Mouse (Mus musculus) liver, embryonic 11.5 days (tissue): Measurements from ENCODE around the gene Il13. TPM values are rescaled to one million over a fixed set of nuclear protein-coding genes. Genes with fewer than 3 reads are reported as not detected.
A peak's percentile ranks its signal among the peaks of the same experiment; 100 is the strongest.

Source experiments
- ATAC-seq: fragments of 200-750 bp; cut with Nextera tagmentation; replicated peaks from 2 replicates; pipeline ENCODE4 v1.8.0; 2017; ENCODE audit warnings: moderate number of reproducible peaks, mild to moderate bottlenecking, moderate TSS enrichment, moderate library complexity; ENCODE audit not compliant: low FRiP score
- DNase-seq: peaks from one replicate; pipeline ENCODE4 v3.0.0-alpha.2; 2017; ENCODE audit warnings: low spot score
- H3K27ac ChIP-seq: fragments of 300-500 bp; sonication (generic); 2 replicates; pipeline ENCODE4 v1.5.1; 2014; ENCODE audit warnings: mild to moderate bottlenecking, low read depth, low read length, control low read depth
- H3K27me3 ChIP-seq: fragments of 300-500 bp; sonication (generic); replicated peaks from 2 replicates; pipeline ENCODE4 v1.6.1; 2014; ENCODE audit warnings: low read length, mixed read lengths; ENCODE audit not compliant: control insufficient read depth, insufficient read depth
- H3K36me3 ChIP-seq: fragments of 300-500 bp; sonication (generic); 2 replicates; pipeline ENCODE4 v1.6.1; 2014; ENCODE audit warnings: mild to moderate bottlenecking, low read length, moderate library complexity, mixed read lengths; ENCODE audit not compliant: control insufficient read depth, insufficient read depth
- H3K4me1 ChIP-seq: fragments of 300-500 bp; sonication (generic); replicated peaks from 2 replicates; pipeline ENCODE4 v1.6.1; 2014; ENCODE audit warnings: low read length, mixed read lengths; ENCODE audit not compliant: control insufficient read depth, insufficient read depth
- H3K4me2 ChIP-seq: fragments of 300-500 bp; sonication (generic); 2 replicates; pipeline ENCODE4 v1.6.1; 2014; ENCODE audit warnings: mild to moderate bottlenecking, control low read depth, moderate library complexity
- H3K4me3 ChIP-seq: fragments of 300-500 bp; sonication (generic); 2 replicates; pipeline ENCODE4 v1.5.1; 2014; ENCODE audit warnings: low read depth, low read length, control low read depth
- H3K9ac ChIP-seq: fragments of 300-500 bp; sonication (generic); 2 replicates; pipeline ENCODE4 v1.6.1; 2014; ENCODE audit warnings: low read depth, low read length, control low read depth
- H3K9me3 ChIP-seq: fragments of 300-500 bp; sonication (generic); 2 replicates; pipeline ENCODE4 v1.6.1; 2016; ENCODE audit warnings: low read length, inconsistent platforms, mixed read lengths; ENCODE audit not compliant: control insufficient read depth
- WGBS: fragments of 180-500 bp; shearing (Covaris S2); extraction: QIAGEN DNeasy Blood & Tissue Kit; methylation state at CpG from one replicate; pipeline ENCODE4 v1.1.7; 2014; 5-methylcytosine and 5-hydroxymethylcytosine counted together
- polyA plus RNA-seq: library from polyadenylated mRNA; unstranded; fragments of >200 nt; fragmentation: Nextera tagmentation; extraction: Ambion mirVana; gene quantifications from 2 replicates; pipeline ENCODE4 v1.2.1, GENCODE M21; 2014

Gene Il13
- polyA plus RNA-seq, 1 experiment from 2014 or later = not detected

DNA sequence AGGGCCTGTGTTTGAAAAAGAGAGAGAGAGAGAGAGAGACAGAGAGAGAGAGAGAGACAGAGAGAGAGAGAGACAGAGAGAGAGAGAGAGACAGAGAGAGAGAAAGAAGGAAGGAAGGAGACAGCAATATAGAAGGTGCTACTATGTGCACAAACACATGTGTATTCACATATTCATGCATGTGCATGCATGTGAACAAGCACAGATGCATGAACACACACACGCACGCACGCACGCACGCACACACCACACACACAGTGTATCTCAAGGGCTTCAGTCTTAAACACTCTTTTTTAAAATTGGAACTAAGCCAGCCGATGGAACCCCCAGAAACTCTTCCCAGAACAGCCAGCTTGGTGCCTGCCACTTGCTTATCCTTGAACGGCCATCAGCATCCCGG lies 18.9 kb downstream of the Il13 start:
- Histone ChIP-seq H3K9me3 (no peaks in the 10 kb centered on the region), H3K4me2 (peak overlapping the region; percentile 54), H3K4me3 (0 out of 2 replicates have a peak overlapping the region, but pooled peaks have one; percentile 7), H3K36me3 (no peaks in the 10 kb centered on the region), H3K4me1 (peaks cover 43% of the 10 kb centered on the region), H3K27ac (peak overlapping the region; percentile 64), H3K27me3 (no peaks in the 10 kb centered on the region), H3K9ac (peak overlapping the region; percentile 48; the same call in 1 of the 2 replicates)
- DNase-seq (no peak), ATAC-seq (no peak)
- WGBS = 88% methylated on average over 8 of the region's 8 CpGs

DNA sequence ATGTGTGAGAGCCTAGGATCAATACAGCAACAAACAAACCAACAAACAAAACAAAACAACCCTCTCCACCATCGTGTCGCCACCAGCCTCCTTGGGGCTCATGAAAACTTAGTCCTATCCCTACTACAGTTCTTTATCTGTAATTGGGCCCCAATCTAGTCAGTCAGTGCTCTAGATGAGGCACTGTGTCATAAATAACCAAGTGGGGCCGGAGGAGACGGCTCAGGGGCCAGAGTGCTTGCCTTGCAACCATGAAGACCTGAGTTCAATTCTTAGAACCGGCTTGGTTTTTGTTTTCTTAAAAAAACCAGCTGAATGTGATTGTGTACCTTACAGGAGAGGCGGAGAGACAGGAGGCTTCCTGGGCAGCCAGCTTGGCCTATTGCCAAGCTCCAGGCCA lies 19.3 kb downstream of the Il13 start:
- peak; percentile 66; the same call in 1 of the 2 replicates for ATAC-seq
- Histone ChIP-seq H3K36me3 (no peaks in the 10 kb centered on the region), H3K27me3 (no peaks in the 10 kb centered on the region), H3K4me1 (peaks cover 43% of the 10 kb centered on the region), H3K4me2 (peak overlapping the region; percentile 54), H3K9me3 (no peaks in the 10 kb centered on the region), H3K9ac (peak overlapping the region; percentile 48), H3K27ac (peak overlapping the region; percentile 64), H3K4me3 (0 out of 2 replicates have a peak overlapping the region, but pooled peaks have one; percentile 7)
- WGBS = 56% methylated on average over 6 of the region's 6 CpGs
- DNase-seq = no peak

DNA sequence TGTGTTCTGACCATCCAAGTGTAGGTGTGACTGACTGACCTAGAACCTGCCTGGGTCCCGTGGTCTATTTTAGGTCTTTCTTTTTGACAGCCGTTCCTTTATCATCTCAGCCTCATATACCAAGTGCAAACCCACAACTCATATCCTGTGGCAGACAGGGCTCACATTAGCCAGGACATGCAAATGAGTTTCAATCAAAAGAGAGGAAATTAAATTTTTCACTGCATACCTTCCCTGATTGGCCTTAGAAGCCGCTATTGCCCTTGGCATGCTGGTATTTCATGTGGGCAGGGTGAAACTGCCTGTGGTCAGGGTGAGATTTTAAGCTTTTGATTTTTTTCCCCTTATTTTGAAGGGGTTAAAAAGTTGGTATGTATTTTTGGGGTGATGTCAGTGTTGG lies 24.8 kb downstream of the Il13 start:
- Histone ChIP-seq H3K4me3 (no peak overlapping the region), H3K9me3 (no peaks in the 10 kb centered on the region), H3K4me2 (no peak overlapping the region), H3K27me3 (no peaks in the 10 kb centered on the region), H3K9ac (no peak overlapping the region), H3K27ac (no peak overlapping the region), H3K4me1 (peaks cover 26% of the 10 kb centered on the region), H3K36me3 (no peaks in the 10 kb centered on the region)
- 63% methylated on average over 3 of the region's 3 CpGs for WGBS
- DNase-seq (no peak), ATAC-seq (no peak)

DNA sequence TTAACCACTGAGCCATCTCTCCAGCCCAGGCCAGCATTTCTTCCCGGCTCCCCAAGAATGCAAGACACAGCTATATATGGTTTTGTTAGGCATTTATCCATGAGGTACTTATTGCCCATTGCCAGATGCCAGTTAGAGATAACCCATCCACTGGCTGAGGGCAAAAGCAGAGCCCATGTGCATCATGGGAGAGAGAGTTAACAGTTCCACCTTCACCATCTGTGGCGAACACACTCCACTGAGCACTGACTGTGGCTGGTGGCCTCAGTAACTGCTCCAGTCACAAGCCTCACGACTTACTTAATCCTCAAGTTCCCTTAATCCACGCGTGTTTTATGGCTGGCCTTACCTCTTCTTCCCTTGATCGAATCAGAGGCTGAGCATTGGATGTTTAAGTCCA lies 25.3 kb downstream of the Il13 start:
- Histone ChIP-seq H3K4me1 (peaks cover 25% of the 10 kb centered on the region), H3K4me2 (no peak overlapping the region), H3K36me3 (no peaks in the 10 kb centered on the region), H3K9me3 (no peaks in the 10 kb centered on the region), H3K27ac (no peak overlapping the region), H3K4me3 (no peak overlapping the region), H3K27me3 (no peaks in the 10 kb centered on the region), H3K9ac (no peak overlapping the region)
- ATAC-seq = peak; percentile 74
- DNase-seq = no peak
- WGBS = 59% methylated on average over 6 of the region's 6 CpGs

DNA sequence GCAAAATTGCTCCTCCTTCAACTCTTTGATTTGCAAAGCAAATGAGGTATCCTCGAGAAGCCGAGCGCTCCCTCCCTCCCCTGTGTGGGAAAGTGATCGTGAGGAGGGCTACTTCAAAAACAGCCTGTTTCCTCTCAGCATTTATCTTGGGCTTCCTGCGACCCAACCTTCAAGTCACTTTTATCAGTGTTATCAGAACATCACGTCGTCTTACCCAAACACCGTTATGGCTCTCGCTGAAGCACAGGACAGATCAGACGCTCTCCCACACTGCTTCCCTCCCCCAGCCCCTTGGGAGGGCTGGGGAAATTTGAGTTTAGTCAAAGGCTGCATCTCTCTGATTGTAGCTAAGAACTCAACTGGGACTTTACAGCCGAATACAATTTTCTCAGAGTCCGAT lies 28.9 kb downstream of the Il13 start:
- Histone ChIP-seq H3K4me1 (peaks cover 24% of the 10 kb centered on the region), H3K9ac (no peak overlapping the region), H3K9me3 (no peaks in the 10 kb centered on the region), H3K27ac (no peak overlapping the region), H3K4me3 (no peak overlapping the region), H3K27me3 (no peaks in the 10 kb centered on the region), H3K4me2 (peak overlapping the region; percentile 41), H3K36me3 (no peaks in the 10 kb centered on the region)
- ATAC-seq (peak; percentile 50; the same call in 1 of the 2 replicates), DNase-seq (no peak)
- WGBS = 3% methylated on average over 12 of the region's 12 CpGs

DNA sequence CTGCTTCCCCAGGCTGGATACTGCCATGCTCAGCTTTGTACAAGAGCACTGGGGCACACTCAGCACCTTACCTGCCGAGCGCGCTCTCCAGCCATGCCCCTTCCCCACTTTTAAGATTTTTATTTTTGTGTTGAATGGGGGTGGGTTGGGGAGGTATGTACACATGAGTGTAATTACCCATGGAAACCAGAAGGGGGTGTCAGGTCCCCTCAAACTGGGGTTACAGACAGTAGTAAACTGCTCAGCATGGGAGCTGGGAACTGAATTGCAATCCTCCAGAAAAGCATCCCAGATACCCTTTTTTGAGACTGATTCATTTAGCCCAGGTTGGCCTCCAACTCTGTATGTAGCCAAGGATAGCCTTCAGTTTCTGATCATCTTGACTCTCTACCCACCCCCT lies 29.5 kb downstream of the Il13 start:
- no peaks in the 10 kb centered on the region for H3K27me3 ChIP-seq

DNA sequence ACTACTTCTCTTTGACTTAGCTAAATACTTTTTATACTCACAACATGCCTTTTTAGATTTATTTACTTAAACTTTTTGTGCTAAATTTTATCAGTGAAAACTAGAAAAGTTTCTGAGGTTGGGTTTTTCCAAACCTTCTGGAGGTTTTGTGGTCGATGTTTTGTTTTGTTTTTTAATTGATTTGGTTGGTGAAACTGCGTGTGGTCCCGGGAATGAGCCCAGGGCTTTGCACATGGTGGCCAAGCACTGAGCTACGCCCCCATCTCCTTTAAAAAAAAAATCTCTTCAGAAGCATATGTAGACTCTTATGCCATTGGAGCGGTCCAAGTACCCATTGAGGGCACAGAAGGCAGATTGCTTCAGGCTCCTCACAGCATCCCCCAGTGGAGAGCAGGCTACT lies 43.4 kb downstream of the Il13 start:
- H3K4me2 ChIP-seq = no peak overlapping the region
- H3K4me1 ChIP-seq = no peaks in the 10 kb centered on the region
- H3K4me3 ChIP-seq = no peak overlapping the region
- ATAC-seq (no peak), DNase-seq (no peak)
- no peaks in the 10 kb centered on the region for H3K9me3 ChIP-seq
- no peaks in the 10 kb centered on the region for H3K27me3 ChIP-seq
- H3K27ac ChIP-seq = no peak overlapping the region
- WGBS = 86% methylated on average over 5 of the region's 5 CpGs
- H3K36me3 ChIP-seq = peaks cover 9% of the 10 kb centered on the region; the same call in 1 of the 2 replicates
- H3K9ac ChIP-seq = no peak overlapping the region

More for the DNA sequence above, 29.5 kb downstream of the Il13 start:
- DNase-seq (no peak), ATAC-seq (no peak)
- 93% methylated on average over 3 of the region's 3 CpGs for WGBS
- Histone ChIP-seq H3K27ac (no peak overlapping the region), H3K36me3 (no peaks in the 10 kb centered on the region), H3K4me2 (no peak overlapping the region; the same call in 1 of the 2 replicates), H3K4me3 (no peak overlapping the region), H3K4me1 (peaks cover 24% of the 10 kb centered on the region), H3K9ac (no peak overlapping the region), H3K9me3 (no peaks in the 10 kb centered on the region)

DNA sequence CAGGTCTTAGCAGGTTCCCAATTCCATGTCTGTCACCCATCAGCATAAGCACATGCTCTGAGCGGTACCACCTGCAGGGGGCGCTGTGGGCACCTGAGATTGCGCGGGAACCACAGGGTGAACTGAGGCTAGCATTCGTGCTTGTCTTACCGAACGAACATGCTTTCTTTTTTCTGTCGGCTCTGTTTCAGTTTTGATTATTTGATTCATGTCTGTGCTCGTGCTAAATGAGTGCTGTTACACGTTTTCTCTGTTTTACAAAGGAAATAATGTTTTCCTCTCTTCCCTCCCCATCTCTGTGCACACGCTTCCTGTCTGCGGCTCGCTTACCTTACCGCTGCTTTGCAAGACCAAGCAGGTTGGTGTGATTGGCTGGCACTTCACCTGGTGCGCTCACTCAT lies 44.1 kb downstream of the Il13 start:
- peak; percentile 62; the same call in 1 of the 2 replicates for ATAC-seq
- H3K9ac ChIP-seq = no peak overlapping the region
- peak; percentile 69 for DNase-seq
- peaks cover 9% of the 10 kb centered on the region; the same call in 1 of the 2 replicates for H3K36me3 ChIP-seq
- no peak overlapping the region for H3K4me3 ChIP-seq
- no peak overlapping the region for H3K27ac ChIP-seq
- H3K27me3 ChIP-seq = no peaks in the 10 kb centered on the region
- peak overlapping the region; percentile 58 for H3K4me2 ChIP-seq
- 27% methylated on average over 15 of the region's 15 CpGs for WGBS
- H3K4me1 ChIP-seq = no peaks in the 10 kb centered on the region
- no peaks in the 10 kb centered on the region for H3K9me3 ChIP-seq

DNA sequence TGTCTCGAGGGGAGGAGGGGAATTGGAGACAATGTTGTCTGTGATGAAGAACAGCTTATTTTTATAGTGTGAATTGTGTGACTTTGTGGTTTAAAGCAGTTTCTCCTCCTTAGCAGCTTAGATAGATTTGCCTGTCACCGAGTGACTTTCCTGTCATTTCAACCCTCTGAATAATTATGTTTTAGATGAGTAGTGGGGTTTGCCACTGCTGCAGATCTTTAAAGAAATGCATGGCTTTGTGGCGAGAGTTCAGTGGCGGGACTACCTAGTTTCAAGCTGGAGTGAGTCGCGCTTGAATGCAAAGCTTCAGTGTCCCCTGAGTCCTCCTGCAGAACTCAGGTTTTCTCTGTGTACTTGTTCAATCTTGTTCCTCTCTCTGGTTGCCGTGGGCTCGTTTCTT lies 46.2 kb downstream of the Il13 start:
- Histone ChIP-seq H3K4me2 (no peak overlapping the region), H3K4me1 (no peaks in the 10 kb centered on the region), H3K27me3 (no peaks in the 10 kb centered on the region), H3K4me3 (no peak overlapping the region), H3K36me3 (peaks cover 7% of the 10 kb centered on the region), H3K9ac (no peak overlapping the region), H3K9me3 (no peaks in the 10 kb centered on the region), H3K27ac (no peak overlapping the region)
- WGBS = 88% methylated on average over 8 of the region's 8 CpGs
- DNase-seq (no peak), ATAC-seq (no peak)
